Mouse (Mus musculus): Measurements from ENCODE around the gene Gm16430. TPM values are rescaled to one million over a fixed set of nuclear protein-coding genes. Genes with fewer than 3 reads are reported as not detected.

Gene Gm16430
- polyA plus RNA-seq (2012; ENCODE audit: low replicate concordance) = not detected in 2 replicates

DNA sequence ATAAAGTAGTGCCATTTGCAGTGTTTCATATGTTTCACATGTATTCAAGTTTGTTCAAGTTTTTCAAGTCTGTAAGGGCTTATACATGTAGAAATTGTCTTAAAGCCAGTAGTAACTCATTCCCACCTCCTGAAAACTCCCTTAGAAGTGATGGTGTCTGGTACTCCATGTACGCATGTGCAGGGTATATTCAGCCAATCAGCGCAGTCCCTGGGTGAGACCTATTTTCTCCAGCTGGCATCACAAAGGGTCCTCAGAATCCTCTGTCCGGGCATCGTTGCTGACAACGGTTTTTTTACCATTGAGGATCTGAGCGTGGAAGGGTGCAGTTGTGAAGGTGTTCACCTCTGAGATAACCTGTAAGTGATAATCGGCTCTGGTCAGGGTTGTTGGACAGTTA, at the start of gene Gm16430:
Gene Gm16430 (plus strand): TSS at position 301 of the 400 bp plus-strand sequence.

Other genes starting within 250 kb of the Gm16430 start
- not detected in 2 replicates for gene Gm16405, start 91.0 kb upstream of the Gm16430 start, polyA plus RNA-seq (2012; ENCODE audit: low replicate concordance)

All from hematopoietic multipotent progenitor cell, adult 10-12 weeks (in vitro differentiated cells).